Mouse (Mus musculus): Measurements from ENCODE around the gene Raet1e.
"Not testable (repeated sequence)": the region's sequence is repeated elsewhere in the genome, so short reads cannot be mapped to it uniquely, and the experiment has no call there.

Raet1e gene

GRCm38 (mm10) chr10:22272914-22273683 lies 114.7 kb downstream of the Raet1e start:
- in situ Hi-C loops (cut with MboI, MseI), result loop anchor here in 1 of 2 experiments (10.0 kb wide), 1 partner anchor 132 kb away; no protein-coding TSS in a partner anchor

- in situ Hi-C loops (cut with MboI, MseI), result loop anchor here in 1 of 2 experiments (10.0 kb wide), 1 partner anchor 131 kb away; no protein-coding TSS in a partner anchor
Measured at GRCm38 (mm10) chr10:22273684-22274305, 115.4 kb downstream of the Raet1e start.

GRCm38 (mm10) chr10:22274445-22275057 lies 116.2 kb downstream of the Raet1e start:
- in situ Hi-C loops (cut with MboI, MseI), result loop anchor here (10.0 to 25.0 kb wide), 3 partner anchors 87 to 1513 kb away; partner anchors contain the start of genes Rps12 (in 1 of the 2) and Slc18b1 (in 1 of the 2)

GRCm38 (mm10) chr10:22278468-22278867 lies 120.1 kb downstream of the Raet1e start:
- in situ Hi-C loops (cut with MboI, MseI), result loop anchor here (10.0 to 25.0 kb wide), 3 partner anchors 91 to 1509 kb away; partner anchors contain the start of genes Rps12 (in 1 of the 2) and Slc18b1 (in 1 of the 2)

- in situ Hi-C loops (cut with MboI, MseI), result loop anchor here (5.0 to 25.0 kb wide), 5 partner anchors 62 to 1504 kb away; partner anchors contain the start of genes Rps12 (in 1 of the 2) and Slc18b1 (in 1 of the 2)
Measured at GRCm38 (mm10) chr10:22282816-22283215, 124.4 kb downstream of the Raet1e start.

- in situ Hi-C loops (cut with MboI, MseI), result loop anchor here (10.0 to 25.0 kb wide), 3 partner anchors 108 to 1492 kb away; partner anchors contain the start of genes Rps12 (in 1 of the 2) and Slc18b1 (in 1 of the 2)
Measured at GRCm38 (mm10) chr10:22295676-22296075, 137.3 kb downstream of the Raet1e start.

- in situ Hi-C loops (cut with MboI, MseI), result loop anchor here (10.0 to 25.0 kb wide), 3 partner anchors 110 to 1490 kb away; partner anchors contain the start of genes Rps12 (in 1 of the 2) and Slc18b1 (in 1 of the 2)
Measured at GRCm38 (mm10) chr10:22297033-22297762, 138.8 kb downstream of the Raet1e start.

GRCm38 (mm10) chr10:22297766-22298461 lies 139.5 kb downstream of the Raet1e start:
- in situ Hi-C loops (cut with MboI, MseI), result loop anchor here (10.0 to 25.0 kb wide), 3 partner anchors 111 to 1489 kb away; partner anchors contain the start of genes Rps12 (in 1 of the 2) and Slc18b1 (in 1 of the 2)

GRCm38 (mm10) chr10:22299324-22299723 lies 141.0 kb downstream of the Raet1e start:
- in situ Hi-C loops (cut with MboI, MseI), result loop anchor here (10.0 to 25.0 kb wide), 3 partner anchors 112 to 1488 kb away; partner anchors contain the start of genes Rps12 (in 1 of the 2) and Slc18b1 (in 1 of the 2)

GRCm38 (mm10) chr10:22301641-22302040 lies 143.3 kb downstream of the Raet1e start:
- in situ Hi-C loops (cut with MboI, MseI), result no loop called here

- in situ Hi-C loops (cut with MboI, MseI), result no loop called here
Measured at GRCm38 (mm10) chr10:22302344-22303057, 144.1 kb downstream of the Raet1e start.

- in situ Hi-C loops (cut with MboI, MseI), result no loop called here
Measured at GRCm38 (mm10) chr10:22303736-22304135, 145.4 kb downstream of the Raet1e start.

- in situ Hi-C loops (cut with MboI, MseI), result no loop called here
Measured at GRCm38 (mm10) chr10:22305801-22306200, 147.4 kb downstream of the Raet1e start.

- in situ Hi-C loops (cut with MboI, MseI), result no loop called here
Measured at GRCm38 (mm10) chr10:22306452-22306851, 148.1 kb downstream of the Raet1e start.

GRCm38 (mm10) chr10:22308221-22308620 lies 149.9 kb downstream of the Raet1e start:
- in situ Hi-C loops (cut with MboI, MseI), result no loop called here

GRCm38 (mm10) chr10:22322858-22323257 lies 164.5 kb downstream of the Raet1e start:
- in situ Hi-C loops (cut with MboI, MseI), result no loop called here

- in situ Hi-C loops (cut with MboI, MseI), result loop anchor here in 1 of 2 experiments (10.0 kb wide), 1 partner anchor 61 kb away; no protein-coding TSS in a partner anchor
Measured at GRCm38 (mm10) chr10:22345721-22346120, 187.4 kb downstream of the Raet1e start.

GRCm38 (mm10) chr10:22353548-22354195 lies 195.3 kb downstream of the Raet1e start:
- in situ Hi-C loops (cut with MboI, MseI), result not testable (repeated sequence)

GRCm38 (mm10) chr10:22354196-22354574 lies 195.8 kb downstream of the Raet1e start:
- in situ Hi-C loops (cut with MboI, MseI), result not testable (repeated sequence)

Measured in T-helper 17 cell (primary cell).